Mouse (Mus musculus): ENCODE measurements around the gene Camsap1.

Gene Camsap1

DNA sequence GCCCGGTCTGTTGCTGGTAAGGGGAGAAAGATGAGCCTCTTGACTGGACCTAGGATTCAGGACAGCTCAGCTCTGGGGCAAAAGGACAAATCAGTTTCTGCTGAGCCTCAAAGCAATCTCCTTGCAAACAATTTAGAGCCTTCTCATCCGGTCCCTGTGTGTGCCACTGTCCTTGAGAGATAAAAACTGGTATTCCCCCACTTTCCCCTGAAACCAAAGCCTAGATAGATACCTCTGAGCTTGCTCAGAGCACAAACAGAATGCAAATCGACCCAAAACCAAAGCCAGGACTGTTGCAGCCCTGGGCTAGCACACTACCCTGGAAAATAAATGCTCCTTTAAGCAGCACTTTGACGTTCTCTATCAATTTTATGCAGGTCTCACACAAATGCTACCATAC is 4.1 kb downstream of the Camsap1 start:
- DNase-seq (ENCODE audit: low read depth, low spot score) = no peak

DNA sequence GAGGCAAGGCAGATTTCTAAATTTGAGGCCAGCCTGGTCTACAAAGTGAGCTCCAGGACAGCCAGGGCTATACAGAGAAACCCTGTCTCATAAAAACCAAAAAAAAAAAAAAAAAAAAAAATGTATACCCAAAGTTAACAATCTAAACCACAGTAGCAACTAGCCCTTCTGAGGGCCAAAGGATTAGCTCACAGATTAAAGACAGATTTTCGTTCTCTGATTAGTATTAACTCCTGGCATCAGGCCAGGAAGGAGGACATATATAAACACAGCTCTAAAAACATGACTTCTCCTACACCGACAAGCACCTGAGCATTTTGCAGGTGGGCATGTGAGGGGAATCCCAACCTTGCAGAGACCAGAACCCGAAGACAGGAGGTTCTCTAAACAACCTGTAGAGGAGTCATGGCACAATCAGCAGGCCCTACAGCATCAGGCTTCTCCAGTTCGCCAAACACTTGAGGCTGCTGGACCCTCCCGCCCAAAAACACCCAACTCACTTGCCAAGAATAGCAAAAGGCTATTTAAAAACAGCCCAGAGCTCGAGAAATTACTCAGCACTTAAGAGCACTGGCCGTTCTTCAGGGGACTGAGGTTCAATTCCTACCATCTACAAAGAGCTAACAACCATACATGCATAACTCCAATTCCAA is 5.4 kb downstream of the Camsap1 start:
- no peak for DNase-seq (ENCODE audit: low read depth, low spot score)

DNA sequence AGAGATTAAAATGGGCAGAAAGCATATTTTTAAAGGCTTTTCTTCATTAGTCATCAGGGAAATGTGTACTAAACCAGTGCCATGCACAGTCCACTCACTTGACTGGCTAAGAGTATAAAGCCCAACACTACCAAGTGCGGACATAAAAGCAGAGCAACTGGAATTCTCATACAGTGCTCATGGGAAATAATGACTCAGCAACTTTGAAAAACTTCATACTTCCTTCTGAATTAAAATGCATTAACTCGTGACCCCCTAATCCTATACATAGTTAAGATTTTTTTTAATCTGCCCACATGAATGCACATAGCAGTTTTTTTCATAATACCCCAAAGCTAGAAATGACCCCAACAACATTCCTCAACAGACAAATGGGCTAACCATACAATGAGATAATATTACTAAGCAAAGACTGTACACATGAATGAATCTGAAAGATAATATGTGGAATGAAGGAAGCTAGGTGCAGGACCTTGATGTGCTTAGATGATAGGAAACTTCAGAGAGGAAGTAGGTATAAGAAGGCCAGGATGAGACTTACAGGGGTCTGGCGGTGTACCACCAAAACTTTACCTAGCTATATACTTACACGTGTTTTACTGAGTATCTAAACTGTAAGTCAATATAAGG is 7.8 kb downstream of the Camsap1 start:
- DNase-seq (ENCODE audit: low read depth, low spot score) = no peak

DNA sequence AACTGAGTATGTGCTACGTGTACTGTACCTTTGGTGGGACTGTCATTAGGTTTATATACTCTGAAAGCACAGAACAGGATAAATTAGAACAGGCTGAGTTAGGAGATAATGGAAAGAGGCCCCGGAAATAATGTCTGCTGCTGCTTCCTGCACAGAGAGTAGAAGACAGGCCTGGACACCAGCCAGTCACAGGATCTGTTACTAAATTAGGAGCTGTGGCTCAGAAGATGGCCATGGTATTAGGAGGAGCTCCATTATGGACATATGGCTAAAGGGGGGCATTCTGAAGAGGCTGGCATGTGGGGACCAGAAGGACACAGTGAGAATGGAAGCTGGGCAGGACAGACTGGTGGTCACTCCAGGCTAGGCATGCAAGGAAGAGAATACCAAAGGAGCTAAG is 12.7 kb downstream of the Camsap1 start:
- DNase-seq (ENCODE audit: low read depth, low spot score) = no peak

DNA sequence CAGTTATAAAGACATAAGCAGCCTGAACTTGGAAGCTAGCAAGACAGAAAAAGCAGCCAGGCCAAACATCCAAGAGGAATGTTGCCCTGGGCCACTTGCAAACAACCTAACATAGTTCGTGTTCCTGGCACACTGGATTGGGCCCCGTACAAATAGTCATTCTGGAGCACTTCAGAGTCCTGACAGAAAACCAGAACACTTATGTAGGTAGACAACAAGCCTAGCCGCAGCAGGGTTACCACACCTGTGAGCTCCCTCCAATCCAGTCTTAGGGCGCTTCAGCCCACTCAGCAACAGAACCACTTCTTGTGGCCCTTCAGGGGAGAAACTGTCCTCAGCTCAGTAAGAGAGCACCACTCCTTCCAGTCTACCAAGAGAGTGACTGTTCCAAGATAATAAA is 13.8 kb downstream of the Camsap1 start:
- DNase-seq (ENCODE audit: low read depth, low spot score) = no peak

DNA sequence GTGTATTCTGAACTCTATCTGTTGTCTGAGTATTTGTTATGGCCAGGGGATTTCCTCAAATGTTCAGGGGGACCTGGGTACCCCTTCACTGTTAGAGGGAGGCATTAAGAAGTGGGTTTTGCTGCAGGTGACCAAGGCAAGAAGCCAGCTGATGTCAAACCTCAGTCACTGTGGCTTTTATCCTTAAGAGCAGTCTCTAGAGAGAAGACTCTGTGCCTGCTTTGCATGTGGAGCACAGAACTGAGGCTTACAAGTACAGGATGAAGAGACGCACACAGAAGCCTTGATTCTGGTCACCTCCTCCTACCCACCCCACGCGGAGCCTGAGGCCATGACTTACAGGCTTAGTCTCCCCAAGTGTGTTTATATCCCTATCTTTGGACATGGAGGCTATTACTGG is 33.8 kb downstream of the Camsap1 start:
- DNase-seq (ENCODE audit: low read depth, low spot score) = no peak

DNA sequence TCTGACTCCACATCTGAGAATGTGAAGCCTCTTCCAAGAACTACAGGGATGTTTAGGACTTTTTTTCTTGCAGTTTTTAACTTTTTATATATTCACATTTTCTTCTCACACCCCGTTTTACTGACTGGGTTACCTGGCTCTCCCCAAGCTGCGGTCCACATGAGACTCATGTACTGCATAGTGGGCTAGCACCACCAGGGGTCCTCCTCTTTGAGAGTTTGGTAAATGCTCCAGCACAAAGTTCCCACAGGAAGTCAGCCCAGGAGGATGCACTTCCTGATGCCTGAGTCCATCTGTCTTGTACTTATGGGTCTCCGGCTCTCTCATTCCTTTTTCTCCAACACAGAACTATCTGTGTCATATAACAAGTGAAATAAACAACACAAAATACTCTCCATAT is 35.1 kb downstream of the Camsap1 start:
- DNase-seq (ENCODE audit: low read depth, low spot score) = no peak

DNA sequence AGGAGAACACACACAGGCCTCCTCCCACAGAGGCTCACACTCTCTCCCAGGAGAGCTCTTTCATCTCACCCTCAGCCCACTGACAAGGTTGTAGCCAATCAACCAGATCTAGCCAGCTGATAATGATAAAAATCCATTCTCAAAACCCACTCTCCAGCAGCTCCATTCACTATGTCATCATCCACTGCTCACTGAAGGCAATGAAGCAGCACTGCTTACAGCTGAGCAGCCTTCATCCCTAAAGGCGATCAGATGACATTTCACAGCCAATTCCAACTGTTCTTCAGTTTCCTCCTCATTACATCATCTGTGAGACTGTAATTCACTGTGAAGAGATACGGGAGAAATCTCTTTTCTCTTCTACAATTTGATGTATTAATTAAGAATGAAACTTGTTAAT is 39.3 kb downstream of the Camsap1 start:
- no peak for DNase-seq (ENCODE audit: low read depth, low spot score)

DNA sequence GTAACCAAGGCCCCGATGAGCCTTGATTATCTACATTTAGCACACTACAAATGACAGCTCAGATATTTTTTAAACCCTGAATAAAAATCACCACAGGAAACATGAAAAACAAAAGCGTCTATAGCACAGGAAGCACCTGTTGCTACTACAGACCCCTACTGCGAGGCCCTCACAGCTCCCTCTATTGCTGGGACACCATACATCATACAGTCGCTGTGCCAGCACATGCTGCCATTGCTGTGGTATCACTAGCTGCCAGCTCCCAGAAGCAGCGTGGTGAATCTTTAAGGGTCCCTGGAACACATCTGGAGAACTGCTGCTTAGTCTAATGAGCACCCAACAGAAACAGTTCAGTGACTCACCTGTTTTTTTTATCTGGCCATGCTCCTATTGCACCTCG is 42.6 kb downstream of the Camsap1 start:
- no peak for DNase-seq (ENCODE audit: low read depth, low spot score)

DNA sequence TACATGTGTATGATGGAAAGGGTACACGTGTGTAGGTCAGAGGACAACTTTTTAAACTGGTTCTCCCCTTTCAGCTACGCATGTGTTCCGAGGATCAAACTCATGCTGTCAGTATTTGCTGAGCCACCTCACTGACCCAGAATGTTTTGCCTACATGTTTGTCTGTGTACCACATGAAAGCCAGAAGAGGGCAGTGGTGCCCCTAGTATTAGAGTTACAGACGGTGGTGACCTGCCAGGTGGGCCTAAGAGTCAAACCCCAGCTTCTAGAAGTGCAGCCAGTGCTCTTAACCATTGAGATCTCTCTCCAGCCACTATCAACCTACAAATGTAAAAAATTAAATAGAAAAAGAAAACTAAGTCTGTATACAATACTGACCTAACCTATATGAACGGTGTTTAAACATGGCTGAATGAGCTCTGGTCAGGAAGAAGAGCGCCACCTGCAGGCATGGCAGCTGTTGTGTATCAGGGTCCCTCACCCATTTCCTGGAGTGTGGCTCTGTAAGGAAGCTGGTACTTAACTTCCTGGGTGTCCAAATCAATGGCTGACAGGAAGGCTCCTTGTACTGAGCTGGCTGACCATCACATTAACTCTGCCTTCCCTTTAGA is 51.7 kb downstream of the Camsap1 start:
- peak; percentile 36 for DNase-seq (ENCODE audit: low read depth, low spot score)

DNA sequence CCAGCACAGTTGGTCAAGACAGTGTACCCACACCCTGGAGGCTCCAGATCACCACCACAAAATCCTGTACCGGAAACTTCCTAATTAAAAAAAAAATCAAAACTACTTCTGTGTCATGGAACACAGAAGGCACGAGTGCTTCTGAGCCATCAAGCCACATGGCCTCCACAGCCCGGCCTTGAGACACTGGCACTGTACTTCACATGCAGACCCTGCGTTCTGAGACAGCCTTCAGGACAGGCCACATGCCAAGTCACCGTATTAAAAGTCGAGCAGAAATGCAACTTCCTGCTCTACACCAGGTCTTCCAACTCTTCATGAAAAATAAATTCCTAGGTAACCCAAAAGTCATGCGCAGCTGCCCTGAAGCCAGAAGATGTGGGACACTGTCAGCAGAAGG is 55.3 kb downstream of the Camsap1 start:
- DNase-seq (ENCODE audit: low read depth, low spot score) = no peak

DNA sequence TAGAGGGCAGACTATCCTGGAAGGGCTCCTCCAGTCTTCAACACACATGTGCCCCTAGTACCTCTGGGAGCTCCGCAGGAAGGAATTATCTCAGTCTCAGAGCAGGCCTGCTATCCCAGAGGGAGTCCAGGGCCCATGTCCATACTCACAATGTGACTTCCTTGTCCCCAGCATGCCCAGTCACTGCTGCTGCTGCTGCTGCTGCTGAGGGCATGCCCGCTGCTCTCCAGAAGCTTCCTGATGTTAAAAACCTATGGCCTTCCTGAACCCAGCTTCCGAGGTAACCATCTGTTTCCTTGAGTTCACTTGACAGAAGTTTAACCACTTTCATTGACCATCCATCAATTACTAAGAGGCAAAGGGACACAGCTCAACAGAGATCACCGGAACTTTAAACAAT is 58.1 kb downstream of the Camsap1 start:
- DNase-seq (ENCODE audit: low read depth, low spot score) = no peak

DNA sequence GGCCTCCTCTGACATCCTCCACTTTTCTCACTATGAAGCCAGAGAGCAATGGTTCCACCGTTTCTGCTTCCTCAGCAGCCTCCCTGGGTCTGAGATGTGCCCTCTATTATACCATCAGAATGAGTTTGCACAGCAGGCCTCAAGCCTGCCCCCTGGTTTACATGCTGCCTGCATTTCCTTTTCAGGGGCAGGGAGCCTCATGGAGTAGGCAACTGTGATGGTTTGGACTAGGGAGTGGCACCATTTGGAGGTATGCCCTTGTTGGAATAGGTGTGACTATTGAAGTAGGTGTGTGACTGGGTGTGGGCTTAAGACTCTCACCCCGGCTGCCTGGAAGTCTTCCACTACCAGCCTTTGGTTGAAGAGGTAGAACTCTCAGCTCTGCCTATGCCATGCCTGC is 59.3 kb downstream of the Camsap1 start:
- DNase-seq (ENCODE audit: low read depth, low spot score) = no peak

DNA sequence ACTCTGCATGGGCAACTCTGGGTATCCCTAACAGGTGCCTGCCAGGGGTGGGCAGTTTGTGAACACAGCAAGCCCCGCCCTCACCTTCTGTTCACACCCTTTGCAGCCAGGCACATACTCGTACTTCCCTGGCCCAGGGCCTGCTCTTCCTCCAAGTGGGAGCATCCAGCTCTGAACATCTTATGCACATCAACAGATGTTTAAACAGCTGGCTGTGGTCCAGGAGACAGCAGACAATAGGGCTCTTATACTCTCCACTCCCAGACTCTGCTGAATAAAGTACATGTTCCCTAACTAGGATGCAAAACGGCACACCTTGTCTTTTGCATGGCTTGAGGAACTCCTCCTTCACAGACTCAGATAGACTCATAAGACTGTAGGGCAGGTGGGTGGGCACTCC is 63.1 kb downstream of the Camsap1 start:
- DNase-seq (ENCODE audit: low read depth, low spot score) = no peak

DNA sequence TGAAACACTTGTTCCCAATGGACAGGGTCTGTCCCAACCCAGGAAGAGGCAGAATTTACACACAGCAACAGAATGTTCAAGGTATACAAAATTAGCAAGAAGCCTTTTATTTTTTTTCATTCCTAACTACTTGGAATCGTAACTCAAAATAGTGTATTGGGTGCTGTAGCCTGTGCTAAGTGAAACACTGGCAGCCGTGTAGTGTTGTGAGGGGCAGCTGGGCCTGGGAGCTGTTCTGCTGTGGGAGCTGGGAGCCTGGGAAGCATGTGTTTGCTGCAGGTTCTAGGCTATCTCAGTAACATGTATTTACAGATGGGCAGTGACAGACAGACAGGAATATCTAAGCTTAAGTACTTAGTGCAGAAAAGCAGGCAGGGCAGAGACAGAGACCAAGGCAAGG is 64.7 kb downstream of the Camsap1 start:
- DNase-seq (ENCODE audit: low read depth, low spot score) = no peak

DNA sequence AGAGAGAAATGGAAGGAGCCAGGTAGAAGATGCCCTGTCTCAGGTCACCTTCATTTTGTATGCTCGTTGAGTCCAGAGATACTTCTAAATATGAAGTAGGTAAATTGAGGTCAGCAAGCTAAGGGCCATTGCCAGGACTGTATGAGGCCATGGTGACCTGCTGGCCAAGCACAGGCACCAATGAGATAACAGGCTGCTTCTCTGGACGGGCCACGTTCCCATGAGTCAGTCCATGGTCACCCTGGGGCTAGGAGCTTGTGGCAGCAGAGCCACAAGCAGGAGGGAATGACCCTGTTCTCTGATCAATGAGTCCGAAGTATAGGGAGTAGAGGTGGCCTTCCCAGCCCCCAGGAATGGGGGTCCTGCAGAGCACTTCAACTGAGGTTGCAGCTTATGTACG is 68.3 kb downstream of the Camsap1 start:
- DNase-seq (ENCODE audit: low read depth, low spot score) = no peak

DNA sequence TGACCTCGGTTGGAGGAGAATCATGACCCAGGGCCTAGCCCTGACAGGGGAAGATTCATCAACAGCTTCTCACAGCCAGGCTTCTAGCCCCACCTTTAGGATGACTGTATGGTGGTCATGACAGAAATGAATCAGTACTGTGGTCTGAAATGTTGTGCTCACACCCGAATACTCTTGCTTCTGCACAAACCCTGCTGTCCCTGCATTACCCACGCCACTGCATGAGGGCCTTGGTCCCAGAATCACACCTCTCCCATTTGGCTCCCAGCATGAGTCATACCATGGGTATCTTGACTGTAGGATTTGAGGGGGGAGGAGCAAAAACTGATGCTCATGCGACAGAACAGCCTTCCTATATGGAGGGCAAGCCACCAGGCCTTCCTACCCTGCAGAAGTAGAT is 68.9 kb downstream of the Camsap1 start:
- DNase-seq (ENCODE audit: low read depth, low spot score) = no peak

DNA sequence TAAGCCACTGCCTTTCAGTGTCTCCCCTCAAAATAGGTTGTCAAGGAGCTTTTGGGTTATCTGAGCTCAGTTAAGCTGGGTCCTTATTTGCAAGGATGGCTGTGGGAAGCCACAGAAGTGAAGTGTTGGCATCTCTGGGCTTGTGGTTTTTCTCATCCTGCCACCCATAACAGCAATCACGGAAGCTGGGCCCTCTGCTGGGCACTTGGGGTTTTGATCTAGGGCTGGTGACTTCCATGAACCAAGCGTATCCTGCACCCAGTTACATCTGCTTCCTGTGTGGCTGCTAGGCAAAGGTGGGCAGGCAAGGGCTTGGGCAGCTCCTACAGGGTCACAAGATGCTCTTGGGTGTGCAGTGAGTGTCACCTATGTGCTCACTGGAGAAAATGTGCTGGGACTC is 69.8 kb downstream of the Camsap1 start:
- peak; percentile 74 for DNase-seq (ENCODE audit: low read depth, low spot score)

DNA sequence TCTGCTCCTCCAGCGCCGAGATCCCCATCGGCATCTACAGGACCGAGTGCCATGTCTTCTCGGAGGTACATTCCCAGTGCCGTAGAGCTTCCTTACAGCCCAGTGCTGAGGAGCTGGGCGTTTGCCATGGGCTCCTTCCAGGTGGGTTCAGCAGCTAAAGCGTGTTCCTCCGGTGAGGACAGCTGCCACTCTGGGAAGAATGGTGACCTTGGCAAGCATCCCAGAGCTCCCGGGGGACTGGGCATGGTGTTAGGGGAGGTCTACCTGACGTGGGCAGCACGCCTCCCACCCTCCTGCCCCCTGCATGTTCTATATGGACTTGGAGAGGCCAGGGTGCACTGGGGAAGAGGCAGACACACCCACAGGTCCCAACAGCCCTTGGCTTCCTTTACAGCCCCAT is 73.2 kb downstream of the Camsap1 start:
- DNase-seq (ENCODE audit: low read depth, low spot score) = no peak

DNA sequence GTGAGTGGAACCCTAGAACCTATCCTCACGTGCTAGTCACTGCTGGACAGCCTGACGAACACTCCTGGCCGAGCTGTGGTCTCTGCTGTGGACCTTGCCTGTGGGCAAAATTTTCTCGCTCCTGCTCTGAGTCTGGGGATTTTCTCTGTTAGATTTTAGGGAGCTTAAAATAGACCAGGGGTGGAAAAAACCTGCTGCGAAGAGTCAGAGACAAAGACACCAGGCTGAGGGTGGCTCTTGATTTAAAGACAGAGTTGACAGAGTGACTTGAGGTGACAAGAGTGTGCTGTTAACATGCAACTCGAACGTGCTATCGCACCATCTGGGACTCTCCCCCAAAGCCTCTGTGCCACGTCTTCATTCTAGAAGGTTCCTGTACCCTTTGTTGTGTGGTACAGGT is 84.1 kb downstream of the Camsap1 start:
- DNase-seq (ENCODE audit: low read depth, low spot score) = no peak

DNA sequence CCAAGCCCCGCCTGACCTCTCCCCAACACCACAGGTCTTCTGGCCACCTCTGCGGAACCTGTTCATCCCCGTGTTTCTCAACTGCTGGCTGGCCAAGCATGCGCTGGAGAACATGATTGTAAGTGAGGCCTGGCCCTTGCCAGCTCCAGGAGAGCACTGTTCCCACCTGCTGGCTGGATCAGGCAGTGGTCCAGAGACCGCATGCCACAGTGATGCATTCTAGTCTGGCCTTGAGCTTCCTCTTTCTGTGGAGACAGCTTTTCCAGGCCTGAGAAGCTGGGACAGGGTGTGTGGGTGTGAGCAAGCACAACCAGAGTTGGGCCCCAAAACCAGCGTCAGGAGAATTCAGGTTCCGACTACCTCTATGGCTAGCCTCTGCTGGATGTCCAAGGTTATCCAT is 90.6 kb downstream of the Camsap1 start:
- no peak for DNase-seq (ENCODE audit: low read depth, low spot score)

DNA sequence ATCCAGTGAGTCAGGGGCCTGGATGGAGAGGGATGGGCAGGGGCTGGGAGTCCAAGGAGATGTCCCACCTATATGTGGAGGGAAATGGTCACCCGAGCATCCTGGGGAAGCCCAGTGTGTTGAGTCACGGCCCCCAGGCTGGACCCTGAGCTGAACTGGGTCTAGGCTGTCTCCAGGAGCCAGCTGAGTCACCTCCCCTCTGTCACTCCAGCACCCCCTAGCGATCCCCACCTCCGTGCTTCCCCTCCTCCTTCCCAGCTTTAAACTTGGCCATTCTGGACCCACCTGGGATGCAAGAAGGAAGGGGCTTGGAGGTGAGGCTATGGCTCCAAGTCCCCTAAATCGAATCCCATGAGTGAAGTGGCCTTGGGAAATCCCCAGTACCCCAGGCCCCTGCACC is 94.9 kb downstream of the Camsap1 start:
- DNase-seq (ENCODE audit: low read depth, low spot score) = no peak

DNA sequence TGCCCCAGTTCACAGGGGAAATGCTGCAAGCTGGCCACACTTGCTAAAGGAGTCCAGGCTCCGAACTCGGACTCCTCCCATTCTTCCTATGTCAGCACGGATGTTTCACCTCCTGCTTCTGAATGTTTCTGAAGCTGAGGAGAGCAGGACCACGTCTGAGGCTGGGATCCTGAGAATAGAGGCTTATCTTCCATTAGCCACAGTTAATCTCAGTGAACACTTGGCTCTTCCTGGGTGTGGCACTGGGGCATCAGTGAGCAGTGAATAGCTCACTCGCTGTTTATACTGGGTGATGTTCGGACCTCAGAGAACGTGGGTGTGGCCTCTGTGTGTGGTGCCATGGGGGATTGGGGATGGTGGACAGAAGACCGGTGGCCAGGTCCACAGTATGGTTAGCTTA is 95.9 kb downstream of the Camsap1 start:
- no peak for DNase-seq (ENCODE audit: low read depth, low spot score)

DNA sequence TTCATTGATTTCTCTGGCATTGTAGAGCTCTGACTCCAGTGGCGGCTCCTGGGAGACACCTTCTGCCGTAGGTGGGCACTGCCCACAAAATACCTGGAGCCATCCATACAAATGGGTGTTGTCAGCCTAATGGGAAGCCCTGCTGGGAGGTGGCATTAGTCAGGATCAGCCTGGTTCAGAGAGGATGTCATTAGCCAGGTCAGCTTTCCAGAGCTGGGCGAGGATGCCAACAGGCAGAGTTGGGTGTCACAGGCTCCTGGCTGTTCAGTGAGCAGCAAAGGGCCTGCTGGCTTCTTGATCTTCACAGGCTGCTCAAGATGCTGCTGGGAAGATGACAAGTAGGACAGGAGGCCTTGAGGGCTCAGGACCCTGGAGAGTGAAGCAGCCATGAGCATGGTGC is 98.3 kb downstream of the Camsap1 start:
- no peak for DNase-seq (ENCODE audit: low read depth, low spot score)
